Mouse (Mus musculus) CH12.LX (cell line): ENCODE data around the gene Osbp2. TPM values are rescaled to one million over a fixed set of nuclear protein-coding genes. Genes with fewer than 3 reads are reported as not detected.

ENCODE experiments used
- DNase-seq: peaks from one replicate; pipeline ENCODE4 v3.0.0-alpha.2; 2013; ENCODE audit errors: extremely low read depth
- H3K27ac ChIP-seq: 2 replicates; pipeline ENCODE4 v1.5.1; 2012; ENCODE audit warnings: low read depth, mild to moderate bottlenecking, control low read depth, moderate library complexity; ENCODE audit not compliant: insufficient read depth
- H3K27me3 ChIP-seq: replicated peaks from 2 replicates; pipeline ENCODE3; 2012; ENCODE audit warnings: inconsistent platforms
- H3K36me3 ChIP-seq, 2 experiments: replicated peaks in 1 of 2; 2 replicates each; pipeline versions ENCODE3 to v1.6.1; 2012; ENCODE audit warnings: inconsistent platforms in 1 of 2, low read length in 1 of 2, mild to moderate bottlenecking in 1 of 2, mixed read lengths in 1 of 2, moderate library complexity in 1 of 2; ENCODE audit not compliant: control insufficient read depth in 1 of 2, insufficient read depth in 1 of 2
- H3K4me1 ChIP-seq, 2 experiments: 2 replicates each; pipeline ENCODE4 v1.6.1; 2012; ENCODE audit warnings: inconsistent platforms in 1 of 2, moderate library complexity in 1 of 2; ENCODE audit not compliant: insufficient read depth in 2 of 2, control insufficient read depth in 1 of 2
- H3K4me2 ChIP-seq: 2 replicates; pipeline ENCODE4 v1.6.1; 2012; ENCODE audit warnings: low read depth, mild to moderate bottlenecking, control low read depth; ENCODE audit not compliant: poor library complexity, insufficient read depth, severe bottlenecking
- H3K4me3 ChIP-seq, 3 experiments: fragments of 150-350 bp in 1 of 3; sonication (generic) in 1 of 3; replicated peaks in 1 of 3; 2 replicates each; pipeline versions ENCODE3 to v1.5.1; 2011 to 2012; ENCODE audit warnings: low read depth in 2 of 3, low read length in 2 of 3, mild to moderate bottlenecking in 2 of 3, moderate library complexity in 2 of 3, control low read depth in 1 of 3, improper control_type of control experiment in 1 of 3, inconsistent platforms in 1 of 3, mixed read lengths in 1 of 3; ENCODE audit not compliant: poor library complexity in 1 of 3
- H3K79me2 ChIP-seq: replicated peaks from 2 replicates; pipeline ENCODE4 v1.6.1; 2012; ENCODE audit warnings: mild to moderate bottlenecking, moderate library complexity; ENCODE audit not compliant: control insufficient read depth, poor library complexity, insufficient read depth, severe bottlenecking; ENCODE audit errors: extremely low read depth
- H3K9ac ChIP-seq: 2 replicates; pipeline ENCODE4 v1.6.1; 2012; ENCODE audit warnings: low read depth, mild to moderate bottlenecking, control low read depth, moderate library complexity; ENCODE audit not compliant: insufficient read depth
- H3K9me3 ChIP-seq: replicated peaks from 2 replicates; pipeline ENCODE3; 2012; ENCODE audit warnings: low read length, inconsistent platforms, mixed read lengths
- CHD1 ChIP-seq: IDR thresholded peaks from 2 replicates; pipeline ENCODE4 v1.6.1; 2012; ENCODE audit warnings: low read depth, low read length, improper control_type of control experiment, inconsistent platforms
- CHD2 ChIP-seq: IDR thresholded peaks from 2 replicates; pipeline ENCODE4 v1.6.1; 2011; ENCODE audit warnings: low read length, improper control_type of control experiment
- CTCF ChIP-seq, 2 experiments: IDR thresholded peaks in 1 of 2; conservative IDR thresholded peaks in 1 of 2; 2 replicates each; pipeline ENCODE4 v1.5.1; 2011 to 2012; ENCODE audit warnings: low read depth in 2 of 2, low read length in 2 of 2, improper control_type of control experiment in 1 of 2, inconsistent platforms in 1 of 2, mild to moderate bottlenecking in 1 of 2, moderate library complexity in 1 of 2
- E2F4 ChIP-seq: IDR thresholded peaks from 2 replicates; pipeline ENCODE4 v1.6.1; 2011; ENCODE audit warnings: low read depth, low read length, improper control_type of control experiment; ENCODE audit not compliant: insufficient replicate concordance
- ETS1 ChIP-seq: conservative IDR thresholded peaks from 2 replicates; pipeline ENCODE4 v1.6.1; 2012; ENCODE audit warnings: low read depth, mild to moderate bottlenecking, inconsistent platforms, low read length, improper control_type of control experiment, moderate library complexity
- GABPA ChIP-seq: IDR thresholded peaks from 2 replicates; pipeline ENCODE4 v1.6.1; 2012; ENCODE audit warnings: low read depth, low read length, improper control_type of control experiment, inconsistent platforms; ENCODE audit not compliant: insufficient replicate concordance
- IRF4 ChIP-seq: IDR thresholded peaks from 2 replicates; pipeline ENCODE4 v1.6.1; 2014; ENCODE audit warnings: low read depth, mild to moderate bottlenecking, inconsistent platforms, low read length, improper control_type of control experiment
- MAFK ChIP-seq: IDR thresholded peaks from 2 replicates; pipeline ENCODE4 v1.6.1; 2011; ENCODE audit warnings: low read length, improper control_type of control experiment; ENCODE audit not compliant: insufficient replicate concordance
- MAZ ChIP-seq: IDR thresholded peaks from 2 replicates; pipeline ENCODE4 v1.6.1; 2012; ENCODE audit warnings: low read depth, mild to moderate bottlenecking, inconsistent platforms, low read length, improper control_type of control experiment, moderate library complexity
- MEF2A ChIP-seq: IDR thresholded peaks from 2 replicates; pipeline ENCODE4 v1.6.1; 2014; ENCODE audit warnings: low read depth, mild to moderate bottlenecking, inconsistent platforms, low read length, improper control_type of control experiment, borderline replicate concordance
- MXI1 ChIP-seq: IDR thresholded peaks from 2 replicates; pipeline ENCODE4 v1.6.1; 2011; ENCODE audit warnings: mild to moderate bottlenecking, low read depth, low read length, improper control_type of control experiment
- MYC ChIP-seq: IDR thresholded peaks from 2 replicates; pipeline ENCODE4 v1.6.1; 2011; ENCODE audit warnings: low read depth, mild to moderate bottlenecking, improper control_type of control experiment, low read length
- NRF1 ChIP-seq: IDR thresholded peaks from 2 replicates; pipeline ENCODE4 v1.6.1; 2014; ENCODE audit warnings: low read depth, mild to moderate bottlenecking, inconsistent platforms, low read length, improper control_type of control experiment, moderate library complexity
- PAX5 ChIP-seq: IDR thresholded peaks from 2 replicates; pipeline ENCODE4 v1.6.1; 2012; ENCODE audit warnings: low read length, inconsistent platforms, mixed read lengths
- POLR2A ChIP-seq: IDR thresholded peaks from 2 replicates; pipeline ENCODE4 v1.6.1; 2011; ENCODE audit warnings: low read depth, mild to moderate bottlenecking, improper control_type of control experiment, low read length
- POLR2AphosphoS2 ChIP-seq: IDR thresholded peaks from 2 replicates; pipeline ENCODE4 v1.6.1; 2011; ENCODE audit warnings: low read depth, low read length, improper control_type of control experiment
- SIN3A ChIP-seq: IDR thresholded peaks from 2 replicates; pipeline ENCODE4 v1.6.1; 2012; ENCODE audit warnings: low read length, improper control_type of control experiment, inconsistent platforms
- SMC3 ChIP-seq: IDR thresholded peaks from 2 replicates; pipeline ENCODE4 v1.6.1; 2011; ENCODE audit warnings: low read depth, low read length, improper control_type of control experiment
- TBP ChIP-seq: conservative IDR thresholded peaks from 2 replicates; pipeline ENCODE4 v1.6.1; 2011; ENCODE audit warnings: low read depth, low read length, improper control_type of control experiment
- USF1 ChIP-seq: IDR thresholded peaks from 2 replicates; pipeline ENCODE4 v1.6.1; 2014; ENCODE audit warnings: low read depth, mild to moderate bottlenecking, inconsistent platforms, low read length, improper control_type of control experiment
- ZC3H11A ChIP-seq: IDR thresholded peaks from 2 replicates; pipeline ENCODE4 v1.6.1; 2012; ENCODE audit warnings: low read depth, mild to moderate bottlenecking, inconsistent platforms, low read length, improper control_type of control experiment
- ZKSCAN1 ChIP-seq: IDR thresholded peaks from 2 replicates; pipeline ENCODE4 v1.6.1; 2012; ENCODE audit warnings: low read depth, inconsistent platforms, low read length, improper control_type of control experiment, borderline replicate concordance
- ZMIZ1 ChIP-seq: IDR thresholded peaks from 2 replicates; pipeline ENCODE4 v1.6.1; 2012; ENCODE audit warnings: low read depth, mild to moderate bottlenecking, inconsistent platforms, low read length, improper control_type of control experiment
- ZNF384 ChIP-seq: IDR thresholded peaks from 2 replicates; pipeline ENCODE4 v1.6.1; 2012; ENCODE audit warnings: low read depth, low read length, improper control_type of control experiment, inconsistent platforms
- dilution Hi-C: fragments of 300-500 bp; cut with MboI; formaldehyde crosslinking; loops from 2 replicates; pipeline ENCODE4 v1.14.3; 2020; ENCODE audit warnings: low sequenced_read_pairs; ENCODE audit not compliant: extremely low pct_unique_long_range_greater_than_20kb, extremely low pct_ligation_motif_present
- in situ Hi-C: fragments of 300-500 bp; cut with MboI; formaldehyde crosslinking; loops from 3 replicates; pipeline ENCODE4 v1.14.3; 2019; ENCODE audit warnings: low sequenced_read_pairs, low pct_ligation_motif_present, low pct_unique_long_range_greater_than_20kb, mixed read lengths
- polyA plus RNA-seq: library from polyadenylated mRNA; unstranded; fragments of >175 nt; gene quantifications from 2 replicates; pipeline ENCODE4 v1.2.1, GENCODE M21; 2012; ENCODE audit warnings: low read depth; ENCODE audit not compliant: insufficient read length
- total RNA-seq, 2 experiments: library from RNA; depleted of rRNA; stranded (reverse); fragments of 300-350 nt in 1 of 2; fragments of >200 nt in 1 of 2; gene quantifications; 2 replicates each; pipeline ENCODE4 v1.2.3; 2012 to 2014

The Osbp2 gene
- total and polyA plus RNA-seq, 3 experiments = not detected

GRCm38 (mm10) chr11:3761339-3761738 is 102.4 kb downstream of the Osbp2 start:
- DNase-seq = no peak
- Histone ChIP-seq H3K79me2 (no peaks in the 10 kb centered on the region), H3K36me3 (no peaks in the 10 kb centered on the region), H3K27me3 (peaks cover 49% of the 10 kb centered on the region), H3K9me3 (no peaks in the 10 kb centered on the region), H3K4me1 (no peaks in the 10 kb centered on the region), H3K27ac (no peak overlapping the region), H3K9ac (no peak overlapping the region), H3K4me3 (no peak overlapping the region), H3K4me2 (no peak overlapping the region)
- in situ Hi-C loops = no loop called here
- no peak for TF ChIP-seq POLR2A
- no peak for TF ChIP-seq ETS1
- TF ChIP-seq NRF1 = no peak
- TF ChIP-seq SMC3 = no peak
- no peak for TF ChIP-seq E2F4
- TF ChIP-seq MXI1 = no peak
- no peak for TF ChIP-seq PAX5
- TF ChIP-seq POLR2AphosphoS2 = no peak
- no peak for TF ChIP-seq MAFK
- TF ChIP-seq GABPA = no peak
- TF ChIP-seq CTCF (conservative IDR thresholded peaks at IDR 0.05 in 1 of 2, IDR thresholded peaks at IDR 0.05 in 1 of 2; ENCODE audit: low read depth in 2 of 2, low read length in 2 of 2) = no peak
- no peak for TF ChIP-seq ZNF384
- TF ChIP-seq TBP = no peak
- dilution Hi-C loops = no loop called here

- no peak overlapping the region for H3K27ac ChIP-seq
- no peaks in the 10 kb centered on the region for H3K36me3 ChIP-seq
- TF ChIP-seq GABPA (no peak), USF1 (no peak), SIN3A (no peak), MEF2A (no peak), POLR2A (no peak), PAX5 (no peak), ZMIZ1 (no peak), ZC3H11A (no peak), ZNF384 (no peak), MXI1 (no peak), IRF4 (no peak), CHD1 (no peak), MYC (no peak), SMC3 (no peak), MAZ (no peak), CTCF (conservative IDR thresholded peaks at IDR 0.05 in 1 of 2, IDR thresholded peaks at IDR 0.05 in 1 of 2; ENCODE audit: low read depth in 2 of 2, low read length in 2 of 2) (no peak), NRF1 (no peak), CHD2 (no peak), ZKSCAN1 (no peak)
- TF ChIP-seq, all 38 proteins: peak for 0
- no peak overlapping the region for H3K4me3 ChIP-seq
- H3K27me3 ChIP-seq = peaks cover 64% of the 10 kb centered on the region
- in situ Hi-C loops (no loop called here), dilution Hi-C loops (no loop called here)
- H3K9ac ChIP-seq = no peak overlapping the region
- H3K9me3 ChIP-seq = no peaks in the 10 kb centered on the region
- no peak for DNase-seq
- H3K4me1 ChIP-seq = no peaks in the 10 kb centered on the region
- no peaks in the 10 kb centered on the region for H3K79me2 ChIP-seq
- H3K4me2 ChIP-seq = no peak overlapping the region
These were observed 104.3 kb downstream of the Osbp2 start for GRCm38 (mm10) chr11:3759433-3759832.
